Mouse (Mus musculus) liver, embryonic 11.5 days (tissue): ENCODE results near the gene Wdr49. TPM values are rescaled to one million over a fixed set of nuclear protein-coding genes. Genes with fewer than 3 reads are reported as not detected.
A peak's percentile ranks its signal among the peaks of the same experiment; 100 is the strongest.

Experiments
- ATAC-seq: fragments of 200-750 bp; cut with Nextera tagmentation; replicated peaks from 2 replicates; pipeline ENCODE4 v1.8.0; 2017; ENCODE audit warnings: moderate number of reproducible peaks, mild to moderate bottlenecking, moderate TSS enrichment, moderate library complexity; ENCODE audit not compliant: low FRiP score
- DNase-seq: peaks from one replicate; pipeline ENCODE4 v3.0.0-alpha.2; 2017; ENCODE audit warnings: low spot score
- H3K27ac ChIP-seq: fragments of 300-500 bp; sonication (generic); 2 replicates; pipeline ENCODE4 v1.5.1; 2014; ENCODE audit warnings: mild to moderate bottlenecking, low read depth, low read length, control low read depth
- H3K27me3 ChIP-seq: fragments of 300-500 bp; sonication (generic); replicated peaks from 2 replicates; pipeline ENCODE4 v1.6.1; 2014; ENCODE audit warnings: low read length, mixed read lengths; ENCODE audit not compliant: control insufficient read depth, insufficient read depth
- H3K36me3 ChIP-seq: fragments of 300-500 bp; sonication (generic); 2 replicates; pipeline ENCODE4 v1.6.1; 2014; ENCODE audit warnings: mild to moderate bottlenecking, low read length, moderate library complexity, mixed read lengths; ENCODE audit not compliant: control insufficient read depth, insufficient read depth
- H3K4me1 ChIP-seq: fragments of 300-500 bp; sonication (generic); replicated peaks from 2 replicates; pipeline ENCODE4 v1.6.1; 2014; ENCODE audit warnings: low read length, mixed read lengths; ENCODE audit not compliant: control insufficient read depth, insufficient read depth
- H3K4me2 ChIP-seq: fragments of 300-500 bp; sonication (generic); 2 replicates; pipeline ENCODE4 v1.6.1; 2014; ENCODE audit warnings: mild to moderate bottlenecking, control low read depth, moderate library complexity
- H3K4me3 ChIP-seq: fragments of 300-500 bp; sonication (generic); 2 replicates; pipeline ENCODE4 v1.5.1; 2014; ENCODE audit warnings: low read depth, low read length, control low read depth
- H3K9ac ChIP-seq: fragments of 300-500 bp; sonication (generic); 2 replicates; pipeline ENCODE4 v1.6.1; 2014; ENCODE audit warnings: low read depth, low read length, control low read depth
- H3K9me3 ChIP-seq: fragments of 300-500 bp; sonication (generic); 2 replicates; pipeline ENCODE4 v1.6.1; 2016; ENCODE audit warnings: low read length, inconsistent platforms, mixed read lengths; ENCODE audit not compliant: control insufficient read depth
- WGBS: fragments of 180-500 bp; shearing (Covaris S2); extraction: QIAGEN DNeasy Blood & Tissue Kit; methylation state at CpG from one replicate; pipeline ENCODE4 v1.1.7; 2014; 5-methylcytosine and 5-hydroxymethylcytosine counted together
- polyA plus RNA-seq: library from polyadenylated mRNA; unstranded; fragments of >200 nt; fragmentation: Nextera tagmentation; extraction: Ambion mirVana; gene quantifications from 2 replicates; pipeline ENCODE4 v1.2.1, GENCODE M21; 2014

Wdr49 gene
- polyA plus RNA-seq, 1 experiment from 2014 or later = not detected

DNA sequence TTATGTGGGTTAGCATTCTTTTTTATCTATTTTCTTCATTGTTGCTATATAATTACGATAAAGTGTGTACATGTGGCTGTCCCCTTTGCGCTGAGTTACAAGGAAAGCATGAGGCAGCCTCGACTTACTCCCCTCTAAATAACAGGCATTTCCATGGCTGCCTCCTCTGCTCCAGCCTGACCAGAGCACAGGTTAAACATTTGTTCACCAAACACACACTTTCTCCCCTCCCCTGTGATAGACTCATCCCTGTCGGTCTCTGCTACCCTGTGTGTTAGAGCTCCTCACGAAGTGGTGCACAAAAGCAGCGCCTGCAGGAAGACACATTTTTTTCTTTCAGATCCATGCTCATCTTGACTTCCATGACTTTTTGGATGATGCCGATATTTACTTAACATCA, 7.3 kb downstream of the Wdr49 start:
- ATAC-seq = peak; percentile 69
- Histone ChIP-seq H3K4me2 (no peak overlapping the region), H3K4me1 (no peaks in the 10 kb centered on the region), H3K27ac (no peak overlapping the region), H3K9ac (no peak overlapping the region), H3K27me3 (no peaks in the 10 kb centered on the region), H3K9me3 (no peaks in the 10 kb centered on the region), H3K36me3 (no peaks in the 10 kb centered on the region), H3K4me3 (no peak overlapping the region)
- DNase-seq = no peak
- 76% methylated on average over 7 of the region's 7 CpGs for WGBS

DNA sequence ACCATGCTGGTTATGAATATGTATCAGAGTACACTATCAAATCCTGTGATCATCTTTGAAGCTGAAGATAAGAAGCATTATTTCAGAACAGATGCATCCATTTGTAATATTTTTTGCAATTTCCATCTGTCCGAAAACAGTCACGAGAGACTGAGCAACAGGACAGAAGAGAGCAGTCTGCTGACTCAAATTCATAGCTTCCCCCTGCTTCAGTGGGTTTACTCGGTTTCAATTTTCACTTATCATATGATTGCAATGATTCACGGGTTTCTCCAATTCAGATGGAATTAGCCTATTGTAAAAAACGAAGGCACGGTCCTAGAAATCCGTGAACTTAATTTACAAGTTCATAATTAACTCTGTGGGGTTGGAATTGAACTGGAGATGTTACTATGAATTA, 13.8 kb downstream of the Wdr49 start:
- no peak for ATAC-seq
- H3K9me3 ChIP-seq = no peaks in the 10 kb centered on the region

DNA sequence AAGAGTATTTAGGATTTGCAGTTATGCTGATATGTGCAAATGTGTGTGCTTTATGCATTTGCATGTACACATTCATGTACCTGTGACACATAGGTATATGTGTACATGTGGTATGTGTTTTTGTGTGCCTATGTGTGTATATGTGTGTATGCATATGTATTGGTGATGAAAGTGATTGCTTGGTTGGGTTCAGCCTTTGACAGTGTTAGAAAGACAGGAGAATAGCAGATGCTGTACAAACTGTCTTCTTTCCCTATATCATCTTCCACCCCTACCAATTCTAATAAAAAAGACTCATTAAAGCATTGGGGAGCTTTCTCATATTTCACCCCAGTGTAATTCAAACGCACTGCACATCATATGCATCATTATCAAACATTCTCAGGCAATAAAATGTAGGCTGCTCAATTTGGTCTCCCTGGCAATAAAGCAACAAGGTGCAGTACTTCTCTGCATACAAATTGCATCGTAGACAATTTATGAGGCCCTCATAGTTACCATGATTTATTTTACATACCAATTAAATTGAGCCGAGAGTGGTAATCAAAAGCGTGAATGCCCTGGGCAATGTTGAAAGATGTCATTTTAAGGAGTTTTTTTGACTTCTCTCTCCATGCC, 51.3 kb downstream of the Wdr49 start:
- no peaks in the 10 kb centered on the region for H3K4me1 ChIP-seq
- H3K9me3 ChIP-seq = 0 out of 2 replicates have a peak, but pooled peaks cover 3% of the 10 kb centered on the region
- no peak for DNase-seq
- no peak overlapping the region for H3K4me3 ChIP-seq
- no peak overlapping the region for H3K9ac ChIP-seq
- 74% methylated on average over 4 of the region's 4 CpGs for WGBS
- no peaks in the 10 kb centered on the region for H3K36me3 ChIP-seq
- no peak for ATAC-seq
- H3K4me2 ChIP-seq = no peak overlapping the region
- H3K27me3 ChIP-seq = no peaks in the 10 kb centered on the region
- H3K27ac ChIP-seq = no peak overlapping the region

More for the DNA sequence above, 13.8 kb downstream of the Wdr49 start:
- no peak for DNase-seq
- Histone ChIP-seq H3K36me3 (no peaks in the 10 kb centered on the region), H3K4me3 (no peak overlapping the region), H3K4me2 (no peak overlapping the region), H3K9ac (no peak overlapping the region), H3K4me1 (no peaks in the 10 kb centered on the region), H3K27me3 (no peaks in the 10 kb centered on the region), H3K27ac (no peak overlapping the region)
- WGBS = 72% methylated on average over 7 of the region's 7 CpGs

DNA sequence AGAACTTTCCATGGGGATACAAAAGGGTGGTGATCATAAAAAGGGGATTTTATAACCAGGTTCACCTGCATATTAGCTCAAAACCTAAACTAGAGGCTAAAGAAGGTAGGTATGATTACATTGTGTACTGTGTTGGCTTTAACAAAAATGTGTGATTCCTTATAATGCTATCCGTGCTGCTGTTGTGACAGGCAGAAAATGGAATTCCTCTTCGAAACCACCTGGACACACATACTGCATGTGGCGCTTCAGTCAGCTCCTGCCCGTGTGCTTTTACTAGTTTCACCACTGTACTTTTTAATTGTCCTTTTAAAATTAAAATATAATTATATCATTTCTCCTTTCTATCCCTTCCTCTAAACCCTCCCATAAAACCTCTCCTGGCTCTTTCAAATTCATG, 86.0 kb downstream of the Wdr49 start:
- Histone ChIP-seq H3K4me2 (no peak overlapping the region), H3K9me3 (no peaks in the 10 kb centered on the region), H3K4me3 (no peak overlapping the region), H3K9ac (no peak overlapping the region), H3K27ac (no peak overlapping the region), H3K36me3 (no peaks in the 10 kb centered on the region), H3K4me1 (no peaks in the 10 kb centered on the region), H3K27me3 (no peaks in the 10 kb centered on the region)
- no peak for DNase-seq
- ATAC-seq = no peak
- WGBS = 87% methylated on average over 4 of the region's 4 CpGs

DNA sequence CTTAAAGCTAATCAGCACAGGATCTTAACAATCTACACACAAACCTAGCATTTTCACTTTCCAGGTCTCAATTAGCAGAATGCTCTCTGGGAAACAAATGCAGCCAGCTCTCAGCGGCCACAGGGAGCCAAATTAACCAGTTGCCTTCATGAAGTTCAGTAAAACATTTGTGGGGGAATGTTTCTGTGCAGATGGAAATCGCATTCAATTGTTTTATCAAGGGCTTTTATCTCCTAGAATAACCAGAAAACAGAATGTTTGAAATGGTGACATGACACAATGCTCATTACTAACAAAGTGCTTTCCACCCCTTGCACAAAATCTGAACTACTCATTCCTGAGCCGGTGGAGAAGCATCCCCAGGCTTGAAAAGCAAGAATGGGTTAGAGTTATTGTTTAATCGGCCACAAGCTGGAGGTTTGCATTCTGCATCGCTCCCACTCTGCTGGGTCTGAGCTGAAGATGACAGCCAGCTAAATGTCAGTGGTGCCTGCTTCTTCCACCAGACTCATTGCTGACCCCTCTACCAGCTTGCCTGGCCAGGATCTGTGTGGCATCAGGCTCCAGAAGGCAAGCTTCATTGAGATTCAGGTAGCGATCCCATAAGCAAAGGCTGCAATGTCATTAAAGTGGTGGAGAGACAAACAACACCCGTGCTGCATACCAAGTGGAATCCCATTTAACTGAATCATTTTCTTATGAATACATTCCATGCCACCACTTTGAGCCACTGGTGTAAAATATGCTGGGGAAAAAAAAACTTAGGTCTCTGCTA, 86.6 kb downstream of the Wdr49 start:
- no peaks in the 10 kb centered on the region for H3K4me1 ChIP-seq
- no peaks in the 10 kb centered on the region for H3K27me3 ChIP-seq
- WGBS = 69% methylated on average over 7 of the region's 7 CpGs
- H3K4me2 ChIP-seq = no peak overlapping the region
- no peak overlapping the region for H3K4me3 ChIP-seq
- H3K9ac ChIP-seq = no peak overlapping the region
- no peak overlapping the region for H3K27ac ChIP-seq
- ATAC-seq = no peak
- no peaks in the 10 kb centered on the region for H3K36me3 ChIP-seq
- no peak for DNase-seq
- no peaks in the 10 kb centered on the region for H3K9me3 ChIP-seq

DNA sequence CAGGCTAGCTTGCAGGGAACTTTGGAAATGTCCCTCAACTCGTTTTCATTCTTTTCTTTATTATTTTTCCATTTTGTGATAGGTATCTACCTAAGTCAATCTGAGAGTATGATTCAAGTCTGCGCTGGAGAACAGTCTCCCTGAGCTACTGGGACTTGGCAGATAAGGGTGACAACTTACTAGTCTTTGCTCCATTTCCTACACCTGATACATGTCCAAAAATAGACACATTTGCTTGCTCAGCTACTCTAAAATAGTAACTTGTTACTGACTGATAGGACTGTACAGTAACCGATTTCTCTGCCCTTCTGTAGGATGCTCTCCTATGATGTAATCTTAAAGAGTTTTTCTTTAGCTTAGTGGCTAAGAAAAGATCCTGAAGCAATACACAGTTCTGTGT, 87.5 kb downstream of the Wdr49 start:
- DNase-seq = no peak
- Histone ChIP-seq H3K4me3 (no peak overlapping the region), H3K9ac (no peak overlapping the region), H3K27me3 (no peaks in the 10 kb centered on the region), H3K4me2 (no peak overlapping the region), H3K36me3 (no peaks in the 10 kb centered on the region), H3K4me1 (no peaks in the 10 kb centered on the region), H3K9me3 (no peaks in the 10 kb centered on the region), H3K27ac (no peak overlapping the region)
- ATAC-seq = no peak
- WGBS = 67% methylated on average over 3 of the region's 3 CpGs

DNA sequence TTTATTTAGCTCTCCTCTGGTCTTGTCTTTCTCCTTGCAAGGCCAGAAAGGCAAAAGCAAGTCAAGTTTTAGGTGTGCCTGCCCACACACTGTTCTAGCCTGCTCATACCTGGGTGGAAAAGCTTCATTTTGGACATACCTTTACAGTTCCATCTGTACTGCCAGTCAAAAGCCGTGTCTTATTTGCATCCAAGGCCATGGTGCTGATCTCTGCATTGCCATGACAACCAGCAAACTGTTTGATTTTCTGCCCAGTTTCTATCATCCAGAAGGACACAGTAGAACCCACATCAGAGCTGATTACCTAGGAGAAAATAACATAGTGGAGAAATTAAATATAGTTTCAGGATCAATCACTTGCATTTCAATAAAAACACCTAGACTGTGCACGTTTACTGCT, 100.2 kb downstream of the Wdr49 start:
- DNase-seq (no peak), ATAC-seq (no peak)
- H3K9ac ChIP-seq = no peak overlapping the region
- no peaks in the 10 kb centered on the region for H3K4me1 ChIP-seq
- H3K36me3 ChIP-seq = no peaks in the 10 kb centered on the region
- no peak overlapping the region for H3K4me3 ChIP-seq
- H3K4me2 ChIP-seq = no peak overlapping the region
- no peaks in the 10 kb centered on the region for H3K9me3 ChIP-seq
- no peaks in the 10 kb centered on the region for H3K27me3 ChIP-seq
- WGBS = 55% methylated on average over 2 of the region's 2 CpGs
- H3K27ac ChIP-seq = no peak overlapping the region

DNA sequence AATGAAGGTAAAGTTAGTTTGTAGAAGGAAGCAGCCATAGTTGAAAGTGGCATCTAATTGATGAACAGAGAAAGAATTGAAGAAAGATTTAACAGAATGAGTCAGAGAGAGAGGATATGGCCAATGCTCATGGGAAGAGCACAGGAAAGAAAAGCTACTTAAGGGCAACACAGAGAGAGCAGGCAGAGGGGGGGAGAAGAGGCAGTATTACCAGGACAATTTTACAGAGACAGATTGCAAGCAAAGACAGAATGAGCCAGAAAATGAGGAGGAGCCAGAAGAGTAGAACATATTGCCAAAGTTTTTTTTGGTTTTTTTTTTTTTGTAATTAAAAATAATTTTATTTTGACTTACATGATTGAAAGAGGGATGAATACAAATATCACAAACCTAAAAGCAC, 128.0 kb downstream of the Wdr49 start:
- Histone ChIP-seq H3K27me3 (no peaks in the 10 kb centered on the region), H3K36me3 (no peaks in the 10 kb centered on the region), H3K9ac (no peak overlapping the region), H3K27ac (no peak overlapping the region), H3K9me3 (no peaks in the 10 kb centered on the region), H3K4me3 (no peak overlapping the region), H3K4me1 (no peaks in the 10 kb centered on the region), H3K4me2 (no peak overlapping the region)
- ATAC-seq = no peak
- DNase-seq = no peak

DNA sequence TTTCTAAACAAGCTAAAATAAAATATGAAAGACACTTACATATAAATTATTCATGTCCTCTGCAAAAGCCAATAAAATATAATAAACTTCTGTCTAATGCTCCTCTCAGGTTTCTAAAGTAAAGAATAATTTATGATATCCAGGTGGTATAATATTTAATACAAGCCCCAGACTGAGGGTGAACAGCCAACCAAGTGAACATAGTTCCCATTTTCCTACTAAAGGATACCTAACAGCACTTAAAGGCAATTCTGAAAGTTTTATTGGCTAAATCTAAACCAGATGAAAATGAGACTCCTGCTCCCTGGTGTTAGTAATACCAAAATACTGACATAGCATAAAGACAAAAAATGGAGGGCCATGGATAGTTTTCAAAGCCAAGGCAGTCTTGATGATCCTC, 144.8 kb downstream of the Wdr49 start:
- H3K27me3 ChIP-seq = no peaks in the 10 kb centered on the region

More for the DNA sequence above, 144.8 kb downstream of the Wdr49 start:
- no peak for DNase-seq
- Histone ChIP-seq H3K27ac (no peak overlapping the region), H3K36me3 (no peaks in the 10 kb centered on the region), H3K9me3 (no peaks in the 10 kb centered on the region), H3K4me1 (no peaks in the 10 kb centered on the region), H3K4me3 (no peak overlapping the region), H3K9ac (no peak overlapping the region), H3K4me2 (no peak overlapping the region)
- no peak for ATAC-seq
